Mouse (Mus musculus) T-helper 17 cell (primary cell): Measurements from ENCODE around the gene Adh5.

Experiments
- in situ Hi-C, 2 experiments: fragments of 300-600 bp; cut with MboI, MseI; formaldehyde crosslinking; loops; 1 replicate in 1 of 2; 2 replicates in 1 of 2; pipeline ENCODE4 v1.15.1; 2025; ENCODE audit warnings: high pct_unique_total_duplicates in 2 of 2

Adh5 gene

DNA sequence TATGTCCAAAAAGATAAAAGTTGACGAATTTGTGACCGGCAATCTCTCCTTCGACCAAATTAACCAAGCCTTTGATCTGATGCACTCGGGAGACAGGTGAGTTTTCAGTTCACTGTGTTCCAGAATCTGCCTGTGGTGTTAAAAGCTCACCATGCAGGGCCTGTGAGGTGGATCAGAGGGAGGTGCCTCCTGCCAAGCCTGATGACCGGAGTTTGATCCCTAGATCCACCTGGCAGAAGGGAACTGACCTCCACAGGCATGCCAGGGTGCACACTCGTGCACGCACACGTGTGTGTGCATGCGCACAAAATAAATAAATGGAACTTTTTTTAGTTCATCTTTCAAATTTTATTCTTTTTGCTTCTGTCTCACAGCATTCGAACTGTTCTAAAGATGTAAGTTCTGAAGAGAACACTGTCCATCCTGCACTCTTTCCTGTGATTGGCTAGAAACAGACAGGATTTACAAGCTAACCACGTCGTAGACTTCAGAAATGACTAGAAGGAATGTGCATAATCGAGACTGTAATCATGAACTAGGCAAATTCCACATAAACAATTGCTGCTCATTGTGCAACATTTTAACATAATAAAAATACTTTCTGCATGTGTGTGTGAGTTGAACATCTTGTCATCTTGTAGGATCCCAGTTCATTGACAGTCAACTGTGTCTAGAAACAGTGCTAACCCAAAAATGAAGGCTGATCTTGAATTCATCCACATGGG lies 12.0 kb downstream of the Adh5 start:
- in situ Hi-C loops = no loop called here

DNA sequence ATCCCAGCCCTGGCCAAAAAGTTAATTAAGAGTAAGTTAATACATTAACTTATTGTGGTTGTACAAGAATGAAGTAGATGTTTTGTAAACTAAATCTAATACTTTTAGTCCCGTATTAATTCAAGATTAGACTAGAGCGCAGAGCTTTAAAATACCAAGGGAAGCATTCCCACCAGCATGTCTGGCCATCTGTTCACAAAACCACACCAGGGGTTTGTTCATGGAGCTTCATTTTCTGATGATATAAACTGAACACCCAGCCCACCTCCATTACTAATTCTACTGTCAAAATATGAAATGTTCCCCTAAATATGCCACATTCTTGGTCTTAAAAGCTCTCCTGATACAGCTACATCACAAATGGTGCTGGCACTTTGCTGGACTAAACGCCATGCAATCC lies 15.5 kb downstream of the Adh5 start:
- in situ Hi-C loops = no loop called here

DNA sequence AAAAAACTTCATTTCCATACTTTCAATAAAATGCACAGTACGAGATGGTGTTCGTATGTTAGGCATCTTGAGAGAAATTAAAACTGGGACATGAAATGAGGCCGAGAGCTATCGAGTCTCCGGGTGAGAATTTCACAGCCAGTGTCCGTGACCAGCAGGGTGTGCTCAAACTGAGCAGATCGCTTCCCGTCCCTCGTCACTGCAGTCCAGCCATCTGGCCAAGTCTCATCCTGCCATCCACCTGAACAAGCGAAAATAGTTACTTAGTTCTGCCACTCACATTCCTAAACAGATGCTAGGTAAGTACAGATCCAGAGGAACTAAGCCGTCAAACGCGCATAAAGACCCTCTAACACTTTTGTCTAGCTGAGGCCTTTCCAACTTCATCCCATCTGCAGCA lies 17.4 kb downstream of the Adh5 start:
- in situ Hi-C loops = loop anchor here in 1 of 2 experiments (10.0 kb wide), 1 partner anchor 95 kb away; no protein-coding TSS in a partner anchor

DNA sequence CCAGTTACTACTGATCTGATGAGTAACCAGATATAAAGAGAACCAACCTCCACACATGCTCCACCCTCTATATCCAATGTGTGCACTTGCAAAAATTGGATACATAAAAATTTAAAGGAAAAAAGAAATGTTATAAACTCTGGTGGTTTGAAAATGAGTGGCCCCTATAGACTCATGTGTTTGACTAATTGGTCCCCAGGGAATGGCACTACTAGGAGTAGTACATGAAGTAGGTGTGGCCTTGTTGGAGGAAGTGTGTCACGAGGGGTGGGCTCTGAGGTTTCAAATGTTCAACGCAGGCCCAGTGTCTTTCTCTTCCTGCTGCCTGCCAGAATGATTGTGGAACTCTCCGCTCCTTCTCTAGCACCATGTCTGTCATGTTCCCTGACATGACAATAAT lies 18.9 kb downstream of the Adh5 start:
- in situ Hi-C loops = loop anchor here in 1 of 2 experiments (10.0 kb wide), 1 partner anchor 93 kb away; no protein-coding TSS in a partner anchor

DNA sequence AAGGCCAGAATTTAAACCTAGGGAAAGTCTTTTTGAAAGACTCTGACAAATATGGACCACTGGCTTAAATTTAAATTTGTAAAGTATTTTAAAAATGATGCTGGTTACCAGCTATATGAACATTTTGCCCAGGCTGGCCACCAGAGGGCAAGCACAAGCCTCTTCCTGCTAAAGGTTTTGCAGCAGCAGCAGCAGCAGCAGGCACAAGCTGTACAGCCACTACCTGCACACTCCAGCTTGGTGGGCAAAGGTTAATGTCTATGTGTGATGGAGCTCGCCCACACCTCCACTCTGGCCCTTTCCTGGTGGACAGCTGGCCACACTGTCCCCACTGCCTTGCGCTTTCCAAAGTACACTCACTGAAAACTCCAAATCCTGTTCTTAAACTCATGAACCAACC lies 20.2 kb downstream of the Adh5 start:
- in situ Hi-C loops = loop anchor here in 1 of 2 experiments (10.0 kb wide), 1 partner anchor 92 kb away; no protein-coding TSS in a partner anchor

DNA sequence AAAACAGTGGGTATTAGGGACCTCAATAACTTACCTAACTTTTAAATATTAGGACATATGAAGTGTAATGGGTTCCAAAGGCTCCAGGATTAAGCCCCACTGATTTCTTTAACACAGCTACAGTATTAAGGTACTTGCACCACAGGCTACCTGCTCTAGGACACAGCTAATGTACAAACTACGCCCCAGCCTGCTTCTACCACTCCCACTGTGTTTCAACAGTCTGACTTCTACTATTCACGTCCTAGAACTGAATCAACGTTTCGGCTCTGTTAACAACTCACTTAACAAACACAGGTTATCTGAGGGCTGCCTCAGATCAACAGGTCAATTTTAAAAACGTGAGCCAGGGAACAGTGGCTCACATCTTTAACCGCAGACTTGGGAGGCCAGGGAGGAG lies 20.9 kb downstream of the Adh5 start:
- in situ Hi-C loops = loop anchor here in 1 of 2 experiments (10.0 kb wide), 1 partner anchor 91 kb away; no protein-coding TSS in a partner anchor

DNA sequence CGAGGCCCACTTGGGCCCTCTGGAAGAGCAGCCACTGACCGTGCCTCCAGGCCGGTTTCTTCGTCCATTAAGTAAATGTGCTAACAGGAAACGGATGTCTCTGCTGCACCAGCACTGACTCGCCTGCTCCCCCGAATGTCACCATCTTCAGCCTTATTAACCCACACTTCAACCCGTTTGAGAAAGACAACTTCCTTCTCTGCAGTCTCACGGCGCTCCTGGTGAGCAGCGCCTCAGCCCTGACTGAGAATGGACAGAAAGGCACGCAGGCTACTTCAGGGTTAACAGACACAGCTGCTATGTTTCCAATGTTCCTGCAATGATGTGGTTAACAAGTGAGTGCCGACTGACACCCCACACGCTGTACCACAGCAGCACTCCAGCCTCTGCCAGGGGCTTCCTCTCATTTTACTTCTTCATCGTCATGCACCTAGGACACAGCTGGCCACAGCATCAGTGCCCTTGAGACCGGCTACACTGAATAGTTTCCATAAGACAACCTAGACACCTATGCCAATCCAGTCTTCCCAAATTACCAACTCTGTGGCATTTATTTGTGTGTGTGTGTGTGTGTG lies 21.8 kb downstream of the Adh5 start:
- in situ Hi-C loops = loop anchor here in 1 of 2 experiments (10.0 kb wide), 1 partner anchor 90 kb away; no protein-coding TSS in a partner anchor

DNA sequence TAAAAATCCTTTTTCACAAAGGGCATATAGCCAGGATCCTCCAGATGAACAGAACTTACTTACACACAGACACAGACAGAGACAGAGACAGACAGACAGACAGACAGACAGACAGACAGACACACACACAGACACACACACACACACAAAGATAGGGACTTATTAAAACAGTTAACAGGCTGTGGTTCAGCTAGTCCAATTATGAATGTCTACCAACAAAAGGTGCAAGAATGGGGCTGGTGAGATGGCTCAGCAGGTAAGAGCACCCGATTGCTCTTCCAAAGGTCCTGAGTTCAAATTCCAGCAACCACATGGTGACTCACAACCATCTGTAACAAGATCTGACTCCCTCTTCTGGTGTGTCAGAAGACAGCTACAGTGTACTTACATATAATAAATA lies 23.8 kb downstream of the Adh5 start:
- in situ Hi-C loops = loop anchor here in 1 of 2 experiments (10.0 kb wide), 1 partner anchor 88 kb away; no protein-coding TSS in a partner anchor

DNA sequence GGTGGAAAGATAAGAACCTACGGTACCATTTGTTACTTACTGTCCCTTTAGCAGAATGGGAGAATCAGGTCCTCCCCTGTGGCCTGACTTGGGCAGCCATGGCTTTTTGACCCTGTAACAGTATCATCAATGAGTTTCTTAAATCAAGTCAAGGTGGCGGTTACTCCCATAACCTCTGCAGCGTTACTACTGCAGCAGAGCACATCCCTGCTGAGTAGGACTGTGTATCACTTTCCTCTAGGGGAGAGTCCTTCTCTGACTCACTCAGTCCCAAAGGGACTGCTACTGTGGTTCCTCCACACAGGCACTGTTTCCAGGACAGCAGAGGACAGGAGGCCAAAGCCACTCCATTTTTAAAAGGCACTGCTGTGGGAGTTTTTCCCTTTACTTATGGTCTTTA lies 28.2 kb downstream of the Adh5 start:
- in situ Hi-C loops = no loop called here

DNA sequence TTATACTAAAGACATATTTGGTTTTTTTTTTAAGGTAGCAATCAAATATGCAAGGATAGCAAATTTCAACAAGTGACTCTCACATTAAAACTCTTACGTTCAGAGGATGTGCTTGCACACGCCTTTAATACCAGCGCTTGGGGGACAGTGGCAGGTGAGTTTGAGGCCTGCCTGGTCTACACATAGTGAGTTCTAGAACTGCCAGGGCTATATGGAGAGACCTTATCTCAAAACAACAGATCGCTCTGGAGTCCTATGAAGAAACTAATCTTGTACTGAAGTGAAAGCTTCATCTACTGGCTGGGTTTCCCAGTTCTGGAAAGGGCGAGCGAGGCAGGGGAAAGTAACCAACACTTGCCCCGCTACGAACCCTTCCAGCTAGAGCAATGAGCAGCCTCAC lies 36.6 kb downstream of the Adh5 start:
- in situ Hi-C loops = no loop called here

DNA sequence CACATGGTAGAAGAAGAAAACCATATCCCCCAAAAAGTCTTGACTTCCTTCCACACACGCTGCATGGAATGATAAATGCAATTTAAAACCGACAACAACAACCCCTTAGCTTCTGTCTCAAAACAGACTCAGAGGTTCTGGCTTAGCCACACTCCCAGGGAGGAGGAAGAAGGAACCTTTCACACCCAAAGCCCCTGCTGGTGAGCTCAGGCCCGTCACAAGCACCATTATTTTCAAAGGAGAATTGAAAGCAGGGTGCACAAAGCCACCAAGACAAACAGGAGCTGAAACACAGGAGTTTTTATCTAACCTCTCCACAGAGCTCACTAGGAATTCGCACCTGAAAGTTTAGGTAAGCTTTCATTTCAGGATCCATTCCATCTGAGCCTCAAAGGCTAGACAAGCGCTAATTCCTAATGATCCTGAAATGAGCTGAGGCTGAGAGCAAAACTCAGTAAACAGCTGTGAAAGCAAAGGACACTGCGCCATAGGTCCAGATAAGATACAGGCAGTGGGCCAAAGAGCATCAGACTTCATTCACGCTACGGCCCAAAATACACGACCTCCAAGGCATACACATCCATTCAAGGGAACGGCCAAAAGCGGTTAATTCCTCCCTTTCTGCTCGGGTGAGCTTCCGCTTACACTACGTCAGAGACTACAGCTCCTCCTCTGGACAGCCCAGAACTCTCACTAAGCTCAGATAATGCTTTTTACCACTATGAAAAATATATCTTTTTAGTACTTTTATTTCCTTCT lies 38.8 kb downstream of the Adh5 start:
- in situ Hi-C loops = loop anchor here in 1 of 2 experiments (5.0 kb wide), 1 partner anchor 56 kb away; no protein-coding TSS in a partner anchor

DNA sequence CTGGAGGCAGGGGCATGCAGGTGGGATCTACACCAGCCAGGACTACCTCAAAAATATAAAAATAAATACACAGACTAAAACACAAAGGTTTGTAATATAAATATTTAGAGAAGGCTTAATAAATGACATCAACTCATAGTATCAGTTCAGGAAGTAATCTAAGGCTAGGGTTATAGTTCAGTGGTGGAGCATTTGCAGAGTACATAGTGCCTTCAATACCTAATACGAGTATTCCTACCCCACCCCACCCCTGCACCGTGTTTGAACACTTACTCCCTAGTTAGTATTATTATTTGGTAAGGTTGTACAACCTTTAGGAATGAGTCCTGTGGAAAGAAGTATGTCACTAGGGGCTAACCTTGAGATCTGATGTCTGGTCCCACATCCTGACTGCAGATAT lies 40.3 kb downstream of the Adh5 start:
- in situ Hi-C loops = loop anchor here in 1 of 2 experiments (5.0 kb wide), 1 partner anchor 54 kb away; no protein-coding TSS in a partner anchor

DNA sequence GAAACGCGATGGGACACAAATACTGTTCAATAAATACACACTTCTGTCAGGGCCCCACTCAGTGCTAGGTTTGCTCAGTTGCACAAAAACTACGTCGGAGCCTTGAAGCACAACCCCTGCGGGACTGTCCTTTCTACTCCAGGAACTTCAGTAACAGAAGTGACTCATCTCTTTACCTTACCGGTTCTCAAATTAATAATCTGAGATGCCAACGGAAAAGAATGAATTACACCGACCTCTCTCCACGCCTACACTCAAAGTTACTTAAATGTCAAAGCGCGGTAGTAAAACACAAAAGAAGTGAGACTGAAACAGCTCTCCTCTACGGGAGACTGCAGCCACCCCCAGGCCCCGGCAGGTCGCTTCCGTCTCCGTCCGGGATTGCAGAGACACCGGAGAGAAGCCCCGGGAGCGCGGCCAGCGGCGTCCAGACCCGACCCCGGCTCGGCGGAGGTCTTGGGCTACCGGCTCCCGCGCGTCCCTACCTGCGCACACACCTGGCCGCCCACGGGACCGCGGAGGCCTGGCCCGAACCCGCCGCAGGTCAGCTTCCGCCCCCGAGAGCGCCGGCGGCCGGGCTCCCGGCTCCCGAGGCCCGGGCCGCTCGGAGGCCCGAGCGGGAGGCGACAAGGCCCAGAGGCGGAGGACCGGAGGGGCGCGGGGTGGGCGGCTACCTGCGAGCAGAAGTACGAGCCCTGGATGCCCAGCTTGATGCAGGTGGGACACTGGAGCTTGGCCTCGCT lies 45.9 kb downstream of the Adh5 start:
- in situ Hi-C loops = no loop called here

DNA sequence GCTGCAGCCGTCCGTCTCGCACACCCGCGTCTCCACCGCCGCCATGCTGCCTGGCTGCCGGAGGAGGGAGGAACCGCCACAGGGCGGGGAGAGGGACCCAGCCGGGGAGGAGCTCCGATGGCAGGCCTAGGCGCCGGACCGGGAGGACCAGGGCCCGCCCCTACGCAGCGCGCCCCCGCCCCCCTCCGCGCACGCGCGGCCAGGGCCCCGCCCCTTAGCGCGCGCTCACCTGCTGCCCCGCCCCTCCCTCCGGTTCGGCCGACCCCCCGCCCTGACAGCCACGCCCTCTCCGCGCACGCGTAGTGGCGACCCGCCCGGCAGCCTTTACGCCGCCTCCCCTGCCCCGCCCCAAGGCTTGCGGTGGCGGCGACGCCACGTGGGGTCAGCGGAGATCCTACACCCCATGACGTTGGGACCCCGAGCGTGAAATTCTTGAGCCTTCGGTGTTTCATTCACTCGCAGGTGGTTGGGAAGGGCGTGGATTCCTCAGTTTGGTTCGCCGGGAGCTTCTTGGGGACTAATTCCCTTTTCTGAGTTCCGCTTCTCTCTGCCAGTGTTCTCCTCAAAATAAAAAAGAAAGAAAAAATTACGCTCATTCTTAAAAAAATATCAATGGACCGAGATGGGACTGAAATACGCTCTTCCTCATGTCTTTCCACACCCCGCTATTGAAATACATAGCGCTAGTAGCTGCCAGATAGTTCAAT lies 46.6 kb downstream of the Adh5 start, which contains the start of gene Metap1:
TSS of gene Metap1 (minus strand) at position 189 of the 707 bp plus-strand sequence.
- in situ Hi-C loops = loop anchor here in 1 of 2 experiments (5.0 to 10.0 kb wide), 2 partner anchors 38 to 715 kb away; partner anchors contain the start of genes Eif4e and Stpg2

DNA sequence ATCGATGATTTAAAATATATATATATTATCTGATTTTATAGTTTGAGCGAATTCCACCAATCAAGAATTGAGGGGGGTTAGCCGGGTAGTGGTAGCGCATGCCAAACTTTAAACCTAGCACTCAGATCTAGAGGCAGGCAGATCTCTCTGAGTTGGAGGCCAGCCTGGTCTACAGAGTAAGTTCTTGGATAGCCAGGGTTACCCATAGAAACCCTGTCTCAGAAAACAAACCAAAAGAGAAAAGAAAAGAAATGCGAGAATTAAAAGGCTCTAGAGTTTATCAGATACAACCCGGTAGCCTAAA lies 47.1 kb downstream of the Adh5 start:
- in situ Hi-C loops = loop anchor here in 1 of 2 experiments (5.0 to 10.0 kb wide), 2 partner anchors 37 to 715 kb away; partner anchors contain the start of genes Eif4e and Stpg2

DNA sequence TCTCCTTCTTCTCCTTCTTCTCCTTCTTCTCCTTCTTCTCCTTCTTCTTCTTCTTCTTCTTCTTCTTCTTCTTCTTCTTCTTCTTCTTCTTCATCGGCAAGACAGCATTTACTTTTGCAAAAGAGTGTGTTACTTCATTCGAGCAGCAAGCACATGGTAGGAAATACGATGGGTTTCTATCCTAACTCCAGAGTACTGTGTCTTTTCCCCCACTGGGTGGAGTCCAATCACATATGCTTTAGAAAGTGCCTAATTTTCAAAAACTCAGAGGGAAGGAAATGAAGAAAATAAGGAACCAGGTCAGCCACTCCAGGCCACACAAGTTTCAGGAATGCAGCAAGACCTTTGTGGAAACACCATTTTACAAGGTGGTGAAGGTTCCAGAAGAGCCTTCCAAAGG lies 50.8 kb downstream of the Adh5 start:
- in situ Hi-C loops = loop anchor here in 1 of 2 experiments (5.0 to 10.0 kb wide), 2 partner anchors 34 to 711 kb away; partner anchors contain the start of genes Eif4e and Stpg2

DNA sequence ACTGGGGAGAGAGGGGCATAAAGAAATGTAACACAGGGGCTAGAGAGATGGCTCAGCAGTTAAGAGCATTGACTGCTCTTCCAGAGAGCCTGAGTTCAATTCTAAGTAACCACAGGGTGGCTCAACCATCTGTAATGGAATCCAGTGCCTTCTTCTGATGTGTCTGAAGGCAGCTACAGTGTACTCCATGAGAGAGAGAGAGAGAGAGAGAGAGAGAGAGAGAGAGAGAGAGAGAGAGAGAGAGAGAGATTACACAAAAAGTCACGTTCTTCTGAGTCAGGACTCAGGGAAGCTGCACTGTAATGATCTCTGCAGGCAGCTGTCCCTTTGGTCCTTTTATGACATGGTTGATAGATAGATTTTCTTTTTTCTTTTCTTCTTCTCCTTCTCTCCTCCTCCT lies 51.7 kb downstream of the Adh5 start:
- in situ Hi-C loops = loop anchor here in 1 of 2 experiments (5.0 to 10.0 kb wide), 2 partner anchors 33 to 710 kb away; partner anchors contain the start of genes Eif4e and Stpg2

DNA sequence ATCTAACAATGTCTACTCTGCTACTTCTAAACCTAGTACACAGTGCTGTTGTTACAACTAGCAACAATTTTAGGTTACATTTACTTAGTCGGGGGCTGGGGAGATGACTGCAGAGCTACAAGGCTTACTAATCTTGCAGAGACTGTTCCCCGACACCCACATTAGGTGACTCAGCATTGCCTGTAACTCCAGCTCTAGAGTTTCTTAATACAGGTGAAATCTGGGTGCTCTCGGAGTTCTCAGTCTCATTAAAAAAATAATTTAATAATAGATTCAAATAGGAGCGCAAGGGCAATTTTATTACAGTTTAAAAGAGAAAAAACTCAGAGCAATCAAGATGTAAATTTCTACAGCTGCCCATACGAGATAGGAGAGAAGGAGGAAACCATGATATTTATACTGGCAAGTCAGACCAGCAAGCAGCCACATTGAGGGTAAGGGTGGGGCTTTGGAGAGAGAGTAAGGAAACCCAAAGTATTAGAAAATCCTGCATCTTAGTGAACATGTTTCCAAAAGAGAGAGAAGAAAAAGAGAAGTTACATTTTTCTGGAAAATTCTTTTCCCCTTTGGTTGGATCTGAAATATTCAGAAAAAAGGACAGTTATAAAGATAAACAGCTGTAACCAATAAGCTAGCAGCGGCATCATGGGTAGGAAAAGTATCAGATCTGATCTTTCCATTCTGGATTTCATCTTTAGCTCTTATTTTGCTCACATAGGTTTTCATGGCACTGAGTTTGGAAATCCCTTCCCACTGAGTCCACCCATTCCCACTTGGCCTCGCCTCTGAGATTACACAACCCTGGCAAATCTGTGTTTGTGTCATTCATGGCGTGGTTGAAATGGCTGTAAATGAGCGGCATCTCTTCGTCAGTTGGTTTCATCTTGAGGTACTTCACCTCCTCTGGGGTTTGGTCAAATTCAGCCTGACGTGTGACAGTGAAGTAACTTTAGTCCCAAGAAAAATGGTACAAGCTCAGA lies 52.6 kb downstream of the Adh5 start:
- in situ Hi-C loops = loop anchor here in 1 of 2 experiments (10.0 kb wide), 1 partner anchor 709 kb away; the partner anchor contains the start of gene Stpg2

DNA sequence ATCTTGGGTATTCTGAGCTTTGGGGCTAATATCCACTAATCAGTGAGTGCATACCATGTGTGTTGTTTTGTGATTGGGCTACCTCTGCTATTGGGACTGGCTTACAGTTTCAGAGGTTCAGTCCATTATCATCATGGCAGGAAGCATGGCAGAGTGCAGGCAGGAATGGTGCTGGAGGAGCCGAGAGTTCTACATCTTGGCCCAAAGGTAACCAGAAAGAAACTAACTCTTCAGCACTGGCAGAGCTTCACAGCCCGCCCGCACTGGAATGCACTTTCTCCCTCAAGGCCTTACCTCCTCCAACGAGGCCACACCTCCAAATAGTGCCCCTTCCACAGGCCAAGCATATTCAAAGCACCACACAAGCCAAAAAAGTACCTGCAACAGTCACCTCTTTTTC lies 55.8 kb downstream of the Adh5 start:
- in situ Hi-C loops = loop anchor here in 1 of 2 experiments (10.0 kb wide), 1 partner anchor 706 kb away; the partner anchor contains the start of gene Stpg2
